Mouse (Mus musculus) ES-Bruce4 (cell line): ENCODE data around the gene Ralbp1.

Source experiments
- CTCF ChIP-seq: IDR thresholded peaks from one replicate; pipeline ENCODE4 v1.8.1; 2011; ENCODE audit warnings: low read depth, low read length
- POLR2A ChIP-seq: IDR thresholded peaks from one replicate; pipeline ENCODE4 v1.8.1; 2011; ENCODE audit warnings: low read length; ENCODE audit not compliant: insufficient read depth

- TF ChIP-seq POLR2A (no peak), CTCF (no peak)
Measured at GRCm38 (mm10) chr17:65885697-65886529, at the start of gene Ralbp1.
